Mouse (Mus musculus): ENCODE measurements around the gene Hnrnpll. TPM values are rescaled to one million over a fixed set of nuclear protein-coding genes. Genes with fewer than 3 reads are reported as not detected.

The Hnrnpll gene
- polyA plus RNA-seq, 1 experiment from 2014 or later: 52.3 TPM

GRCm38 (mm10) chr17:79981758-79982481 is 80.2 kb downstream of the Hnrnpll start:
- H3K4me2 ChIP-seq (ENCODE audit: low read length): no peak overlapping the region
- no peak overlapping the region for H3K4me3 ChIP-seq (ENCODE audit: control insufficient read depth in 1 of 2, insufficient read depth in 1 of 2, low read depth in 1 of 2, low read length in 2 of 2)
- 69% methylated on average over 12 of the region's 12 CpGs for WGBS
- no peak for ATAC-seq (ENCODE audit: insufficient number of reproducible peaks, insufficient read depth, low FRiP score, low read depth)
- no peaks in the 10 kb centered on the region for H3K27me3 ChIP-seq (ENCODE audit: control insufficient read depth, insufficient read depth, low read length)
- no peak overlapping the region for H3K9ac ChIP-seq (ENCODE audit: low read length)
- H3K27ac ChIP-seq (replicated peaks in 1 of 2; ENCODE audit: control insufficient read depth in 1 of 2, insufficient read depth in 1 of 2, low read depth in 2 of 2, low read length in 2 of 2): no peak overlapping the region
- H3K9me3 ChIP-seq (ENCODE audit: control insufficient read depth, low read length): no peaks in the 10 kb centered on the region
- H3K4me1 ChIP-seq (ENCODE audit: control insufficient read depth in 2 of 2, insufficient read depth in 2 of 2, low read length in 2 of 2): peaks cover 0 to 2% of the 10 kb centered on the region in 2 experiments; a peak in 1 of 4 replicates
- H3K36me3 ChIP-seq (ENCODE audit: control insufficient read depth, insufficient read depth, low read length): no peaks in the 10 kb centered on the region

DNA sequence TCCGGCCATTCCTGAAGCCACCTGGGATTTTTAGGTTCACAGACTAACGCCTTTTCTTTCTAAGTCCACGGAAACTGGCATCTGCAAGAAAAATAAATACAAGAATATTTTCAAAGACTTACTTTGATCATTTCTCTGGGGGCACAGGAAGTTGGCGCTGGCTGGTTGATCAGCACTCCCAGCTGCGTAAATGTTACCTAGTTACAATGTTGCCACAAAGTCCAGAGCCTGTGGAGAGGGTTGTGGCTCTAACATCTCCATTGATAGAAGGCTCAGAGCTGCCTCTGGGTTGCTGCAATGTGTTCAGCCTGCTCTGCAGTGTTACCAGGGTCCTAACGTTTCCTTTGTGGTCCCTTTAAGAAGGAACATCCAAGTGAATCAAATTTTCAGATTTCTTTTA is 80.8 kb downstream of the Hnrnpll start:
- H3K4me2 ChIP-seq (ENCODE audit: low read length): no peak overlapping the region
- WGBS: 75% methylated on average over 6 of the region's 6 CpGs
- ATAC-seq (ENCODE audit: insufficient number of reproducible peaks, insufficient read depth, low FRiP score, low read depth): no peak
- no peak overlapping the region for H3K27ac ChIP-seq (replicated peaks in 1 of 2; ENCODE audit: control insufficient read depth in 1 of 2, insufficient read depth in 1 of 2, low read depth in 2 of 2, low read length in 2 of 2)
- no peaks in the 10 kb centered on the region for H3K27me3 ChIP-seq (ENCODE audit: control insufficient read depth, insufficient read depth, low read length)
- no peak overlapping the region for H3K4me3 ChIP-seq (ENCODE audit: control insufficient read depth in 1 of 2, insufficient read depth in 1 of 2, low read depth in 1 of 2, low read length in 2 of 2)
- H3K36me3 ChIP-seq (ENCODE audit: control insufficient read depth, insufficient read depth, low read length): no peaks in the 10 kb centered on the region
- H3K4me1 ChIP-seq (ENCODE audit: control insufficient read depth in 2 of 2, insufficient read depth in 2 of 2, low read length in 2 of 2): peaks cover 0 to 3% of the 10 kb centered on the region in 2 experiments; a peak in 2 of 4 replicates
- no peaks in the 10 kb centered on the region for H3K9me3 ChIP-seq (ENCODE audit: control insufficient read depth, low read length)
- H3K9ac ChIP-seq (ENCODE audit: low read length): no peak overlapping the region

DNA sequence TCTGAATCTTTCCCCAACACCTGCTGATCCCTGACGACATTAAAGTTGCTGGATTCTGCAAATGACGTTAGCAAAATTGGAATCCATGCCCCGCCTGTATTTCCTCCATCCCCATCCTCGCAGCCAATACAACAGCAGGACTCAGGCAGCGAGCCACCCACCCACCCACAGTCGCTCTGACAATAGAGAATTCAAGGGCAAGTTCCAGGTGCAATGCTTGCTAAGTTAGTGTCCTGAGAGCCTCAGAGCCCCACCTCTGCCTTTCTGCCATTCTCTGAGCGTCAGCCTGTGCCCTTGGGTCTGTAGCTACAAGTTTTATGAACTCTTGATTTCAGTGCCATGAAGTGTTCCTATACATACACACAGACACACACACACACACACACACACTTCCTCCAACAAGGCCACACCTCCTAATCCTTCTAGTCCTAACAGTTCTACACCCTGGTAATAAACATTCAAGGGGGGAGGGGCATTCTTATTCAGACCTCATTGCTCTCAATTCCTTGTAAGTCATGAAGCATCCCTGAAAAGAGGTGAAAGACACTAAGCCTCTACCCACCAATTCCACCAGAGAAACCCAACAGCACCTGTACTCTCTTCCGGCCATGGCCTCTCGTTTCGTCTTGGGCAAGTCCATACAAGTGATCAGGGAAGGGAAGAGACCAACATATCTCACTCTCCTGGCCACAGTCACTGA is 81.6 kb downstream of the Hnrnpll start:
- Histone ChIP-seq H3K9me3 (ENCODE audit: control insufficient read depth, low read length) (no peaks in the 10 kb centered on the region), H3K4me2 (ENCODE audit: low read length) (no peak overlapping the region), H3K9ac (ENCODE audit: low read length) (no peak overlapping the region), H3K36me3 (ENCODE audit: control insufficient read depth, insufficient read depth, low read length) (no peaks in the 10 kb centered on the region), H3K27me3 (ENCODE audit: control insufficient read depth, insufficient read depth, low read length) (no peaks in the 10 kb centered on the region), H3K4me3 (ENCODE audit: control insufficient read depth in 1 of 2, insufficient read depth in 1 of 2, low read depth in 1 of 2, low read length in 2 of 2) (no peak overlapping the region), H3K4me1 (ENCODE audit: control insufficient read depth in 2 of 2, insufficient read depth in 2 of 2, low read length in 2 of 2) (peaks cover 0 to 3% of the 10 kb centered on the region in 2 experiments; a peak in 2 of 4 replicates), H3K27ac (replicated peaks in 1 of 2; ENCODE audit: control insufficient read depth in 1 of 2, insufficient read depth in 1 of 2, low read depth in 2 of 2, low read length in 2 of 2) (no peak overlapping the region)
- 75% methylated on average over 10 of the region's 10 CpGs for WGBS
- no peak for ATAC-seq (ENCODE audit: insufficient number of reproducible peaks, insufficient read depth, low FRiP score, low read depth)

Other genes with a start within 250 kb of the Hnrnpll start
- 26.7 and 26.9 TPM in 2 replicates for gene Atl2, start 166.2 kb downstream of the Hnrnpll start, polyA plus RNA-seq (2014; fragmentation: Nextera tagmentation; extraction: Ambion mirVana)
- 10.7 and 13.7 TPM in 2 replicates for gene Galm, start 65.1 kb upstream of the Hnrnpll start, polyA plus RNA-seq (2014; fragmentation: Nextera tagmentation; extraction: Ambion mirVana)
- 275 and 276 TPM in 2 replicates for gene Srsf7, start 145.0 kb upstream of the Hnrnpll start, polyA plus RNA-seq (2014; fragmentation: Nextera tagmentation; extraction: Ambion mirVana)
- 0.11 and 0.16 TPM in 2 replicates for gene Ttc39d, start 145.1 kb upstream of the Hnrnpll start, polyA plus RNA-seq (2014; fragmentation: Nextera tagmentation; extraction: Ambion mirVana)
- 23.5 and 27.0 TPM in 2 replicates for gene Gemin6, start 162.1 kb upstream of the Hnrnpll start, polyA plus RNA-seq (2014; fragmentation: Nextera tagmentation; extraction: Ambion mirVana)
- 31.3 and 32.1 TPM in 2 replicates for gene Morn2, start 227.9 kb upstream of the Hnrnpll start, polyA plus RNA-seq (2014; fragmentation: Nextera tagmentation; extraction: Ambion mirVana)
- gene Dhx57, start 228.1 kb upstream of the Hnrnpll start, polyA plus RNA-seq (2014; fragmentation: Nextera tagmentation; extraction: Ambion mirVana): 8.5 and 8.9 TPM in 2 replicates
- gene Arhgef33, start 245.1 kb upstream of the Hnrnpll start, polyA plus RNA-seq (2014; fragmentation: Nextera tagmentation; extraction: Ambion mirVana): 0.80 and 1.4 TPM in 2 replicates